Comparison of ENCODE assay signal across 20 mouse cellular contexts in the genomic region with DNA sequence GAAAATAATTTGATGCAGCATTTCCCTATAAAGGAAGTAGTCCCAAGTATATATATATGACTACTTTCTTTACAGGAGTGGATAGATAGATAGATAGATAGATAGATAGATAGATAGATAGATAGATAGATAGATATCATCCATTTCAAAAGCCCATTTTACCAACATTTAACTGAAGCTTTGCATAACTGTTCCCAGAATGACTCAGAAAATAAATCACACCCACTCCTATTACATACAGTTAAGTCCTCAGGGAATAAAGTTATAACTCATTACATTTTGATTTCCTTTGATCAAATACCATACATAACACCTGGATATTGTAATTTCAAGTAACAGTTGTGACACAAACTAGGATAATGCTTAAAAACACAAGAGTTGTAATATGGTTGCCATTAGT.
A peak's percentile ranks its signal among the peaks of the same experiment; 100 is the strongest.
DNase-seq lines count a peak whose midpoint lies in the region; ATAC-seq and TF ChIP-seq lines count a peak whose summit lies in the region.
"Had no signal": no experiment of that assay in that cellular context is flagged by ENCODE, and none has a peak within 500 bp of the region (broad histone marks: within the 10 kb centered on the region; RNA-seq: fewer than 3 reads in every experiment).

No protein-coding gene starts in this region.

- no peak; the same call in 1 of the 2 replicates for TF ChIP-seq EP300 in CH12.LX (IDR thresholded peaks at IDR 0.05; ENCODE audit: low read length)

- H3K4me2 ChIP-seq in limb, embryonic 12.5 days = no peak overlapping the region
- 0 out of 2 replicates have a peak overlapping the region, but pooled peaks have one; percentile 70 for H3K4me2 ChIP-seq in CH12.LX (ENCODE audit: insufficient read depth, low read depth, poor library complexity, severe bottlenecking)
- H3K4me2 ChIP-seq in midbrain, embryonic 14.5 days (ENCODE audit: low read length) = no peak overlapping the region
- H3K4me2 ChIP-seq: embryonic facial prominence, embryonic 12.5 days; forebrain, embryonic 13.5 days; forebrain, embryonic 15.5 days had no signal

- dilution Hi-C loops in CH12.LX (cut with MboI; ENCODE audit: extremely low pct_ligation_motif_present, extremely low pct_unique_long_range_greater_than_20kb, low sequenced_read_pairs) = no loop called here

- no peak for TF ChIP-seq CTCF in CH12.LX (conservative IDR thresholded peaks at IDR 0.05 in 1 of 2, IDR thresholded peaks at IDR 0.05 in 1 of 2; ENCODE audit: low read depth in 2 of 2, low read length in 2 of 2)

- no peak overlapping the region for H3K9ac ChIP-seq in limb, embryonic 12.5 days (replicated peaks)
- H3K9ac ChIP-seq in CH12.LX (ENCODE audit: insufficient read depth, low read depth) = 0 out of 2 replicates have a peak overlapping the region, but pooled peaks have one; percentile 55
- no peak overlapping the region for H3K9ac ChIP-seq in midbrain, embryonic 14.5 days (replicated peaks; ENCODE audit: low read length)
- H3K9ac ChIP-seq: embryonic facial prominence, embryonic 12.5 days; forebrain, embryonic 13.5 days; forebrain, embryonic 15.5 days; forebrain, postnatal 0 days had no signal

- no peak overlapping the region for H3K4me3 ChIP-seq in limb, embryonic 12.5 days (replicated peaks)
- no peak overlapping the region for H3K4me3 ChIP-seq in limb, embryonic 10.5 days
- H3K4me3 ChIP-seq in CH12.LX (replicated peaks in 1 of 3; ENCODE audit: low read depth in 2 of 3, low read length in 2 of 3, poor library complexity in 1 of 3) = peak overlapping the region in 1 of 3 experiments; percentile 56
- no peak overlapping the region for H3K4me3 ChIP-seq in midbrain, embryonic 14.5 days (replicated peaks; ENCODE audit: low read depth, low read length)
- H3K4me3 ChIP-seq: embryonic facial prominence, embryonic 10.5 days; embryonic facial prominence, embryonic 12.5 days; forebrain, embryonic 13.5 days; forebrain, embryonic 15.5 days had no signal

- H3K27me3 ChIP-seq in limb, embryonic 12.5 days = no peaks in the 10 kb centered on the region
- no peaks in the 10 kb centered on the region for H3K27me3 ChIP-seq in limb, embryonic 10.5 days (ENCODE audit: low read depth, poor library complexity, severe bottlenecking)
- no peaks in the 10 kb centered on the region for H3K27me3 ChIP-seq in CH12.LX (replicated peaks)
- H3K27me3 ChIP-seq in midbrain, embryonic 14.5 days (ENCODE audit: control insufficient read depth, insufficient read depth, low read length) = no peaks in the 10 kb centered on the region
- H3K27me3 ChIP-seq: embryonic facial prominence, embryonic 12.5 days; forebrain, embryonic 13.5 days; forebrain, embryonic 15.5 days had no signal

- no peak for DNase-seq in limb, embryonic 10.5 days (ENCODE audit: low spot score)
- peak; percentile 17 for DNase-seq in CH12.LX (ENCODE audit: extremely low read depth)
- no peak for DNase-seq in midbrain, embryonic 14.5 days
- no peak for DNase-seq in kidney, adult 18-20 months
- DNase-seq: adrenal gland, adult 2 months; adrenal gland, postnatal 10 days; adrenal gland, postnatal 25 days; B cell, adult 2 months; cerebellum, adult 11 months; cerebellum, adult 2 months; cerebellum, adult 9-10 months; cerebellum, postnatal 10 days; cerebellum, postnatal 25 days; forebrain, postnatal 0 days had no signal

- no peak overlapping the region for H3K27ac ChIP-seq in limb, embryonic 12.5 days
- no peak overlapping the region for H3K27ac ChIP-seq in limb, embryonic 10.5 days
- no peak overlapping the region for H3K27ac ChIP-seq in CH12.LX (ENCODE audit: insufficient read depth, low read depth)
- H3K27ac ChIP-seq in midbrain, embryonic 14.5 days (replicated peaks; ENCODE audit: low read depth, low read length) = no peak overlapping the region
- H3K27ac ChIP-seq: embryonic facial prominence, embryonic 10.5 days; embryonic facial prominence, embryonic 12.5 days; forebrain, embryonic 13.5 days; forebrain, embryonic 15.5 days had no signal

- no peaks in the 10 kb centered on the region for H3K9me3 ChIP-seq in limb, embryonic 12.5 days
- no peaks in the 10 kb centered on the region for H3K9me3 ChIP-seq in limb, embryonic 10.5 days (replicated peaks)
- H3K9me3 ChIP-seq in CH12.LX (replicated peaks; ENCODE audit: low read length) = no peaks in the 10 kb centered on the region
- no peaks in the 10 kb centered on the region for H3K9me3 ChIP-seq in midbrain, embryonic 14.5 days (ENCODE audit: control insufficient read depth, low read length)
- H3K9me3 ChIP-seq: embryonic facial prominence, embryonic 10.5 days; embryonic facial prominence, embryonic 12.5 days; forebrain, embryonic 13.5 days; forebrain, embryonic 15.5 days had no signal

- H3K36me3 ChIP-seq in limb, embryonic 12.5 days = no peaks in the 10 kb centered on the region
- no peaks in the 10 kb centered on the region for H3K36me3 ChIP-seq in limb, embryonic 10.5 days
- H3K36me3 ChIP-seq in CH12.LX (replicated peaks in 1 of 2; ENCODE audit: control insufficient read depth in 1 of 2, insufficient read depth in 1 of 2, low read length in 1 of 2) = no peaks in the 10 kb centered on the region
- H3K36me3 ChIP-seq in midbrain, embryonic 14.5 days (ENCODE audit: control insufficient read depth, insufficient read depth, low read length) = no peaks in the 10 kb centered on the region
- H3K36me3 ChIP-seq: embryonic facial prominence, embryonic 10.5 days; embryonic facial prominence, embryonic 12.5 days; forebrain, embryonic 15.5 days had no signal

- peak; percentile 63; the same call in 1 of the 2 replicates for ATAC-seq in limb, embryonic 12.5 days (ENCODE audit: insufficient number of reproducible peaks, insufficient read depth, low FRiP score, low TSS enrichment, low read depth)
- no peak for ATAC-seq in midbrain, embryonic 14.5 days (ENCODE audit: low FRiP score, low TSS enrichment)
- ATAC-seq: CD4-positive, CD25-positive, alpha-beta regulatory T cell, adult 4 months; forebrain, postnatal 0 days had no signal

- H3K4me1 ChIP-seq in limb, embryonic 12.5 days (replicated peaks) = peaks cover 19% of the 10 kb centered on the region
- peaks cover 22% of the 10 kb centered on the region for H3K4me1 ChIP-seq in limb, embryonic 10.5 days
- H3K4me1 ChIP-seq in CH12.LX (ENCODE audit: control insufficient read depth in 1 of 2, insufficient read depth in 2 of 2) = peaks cover 0 to 32% of the 10 kb centered on the region in 2 experiments; a peak in 2 of 4 replicates
- no peaks in the 10 kb centered on the region for H3K4me1 ChIP-seq in midbrain, embryonic 14.5 days (ENCODE audit: control insufficient read depth, insufficient read depth, low read length)
- H3K4me1 ChIP-seq: embryonic facial prominence, embryonic 10.5 days; forebrain, embryonic 13.5 days had no signal

- in situ Hi-C loops in CH12.LX (cut with MboI; ENCODE audit: low pct_ligation_motif_present, low pct_unique_long_range_greater_than_20kb, low sequenced_read_pairs) = no loop called here

- TF ChIP-seq POLR2A in CH12.LX (IDR thresholded peaks at IDR 0.05; ENCODE audit: low read depth, low read length) = no peak

- H3K79me2 ChIP-seq in CH12.LX (replicated peaks; ENCODE audit: control insufficient read depth, extremely low read depth, insufficient read depth, poor library complexity, severe bottlenecking) = no peaks in the 10 kb centered on the region

- TF ChIP-seq RAD21 in CH12.LX (IDR thresholded peaks at IDR 0.05; ENCODE audit: low read depth, low read length) = no peak

TF ChIP-seq in CH12.LX, 34 proteins besides CTCF, POLR2A, EP300 and RAD21:
- TF ChIP-seq NELFE (IDR thresholded peaks at IDR 0.05; ENCODE audit: low read depth, low read length) = no peak
- TF ChIP-seq JUN (IDR thresholded peaks at IDR 0.05; ENCODE audit: insufficient read depth, low read depth, low read length) = peak; percentile 58
- no peak for TF ChIP-seq GABPA (IDR thresholded peaks at IDR 0.05; ENCODE audit: insufficient replicate concordance, low read depth, low read length)
- TF ChIP-seq IRF4 (IDR thresholded peaks at IDR 0.05; ENCODE audit: low read depth, low read length) = peak; percentile 81
- TF ChIP-seq USF2 (conservative IDR thresholded peaks at IDR 0.05; ENCODE audit: low read depth, low read length) = no peak
- TF ChIP-seq MYC (IDR thresholded peaks at IDR 0.05; ENCODE audit: low read depth, low read length) = no peak
- TF ChIP-seq JUND (conservative IDR thresholded peaks at IDR 0.05; ENCODE audit: low read depth, low read length) = peak; percentile 77
- TF ChIP-seq TBP (conservative IDR thresholded peaks at IDR 0.05; ENCODE audit: low read depth, low read length) = 0 out of 2 replicates have a peak, but pooled peaks have one; percentile 12
- no peak for TF ChIP-seq ZNF384 (IDR thresholded peaks at IDR 0.05; ENCODE audit: low read depth, low read length)
